Mouse (Mus musculus): ENCODE data around the gene Map3k14.

- TF ChIP-seq CTCF (IDR thresholded peaks at IDR 0.05; ENCODE audit: insufficient read depth, low read depth, low read length) = no peak
- no peak for TF ChIP-seq POLR2A (IDR thresholded peaks at IDR 0.05; ENCODE audit: insufficient read depth, low read depth, low read length)
These were observed 1.4 kb downstream of the Map3k14 start for GRCm38 (mm10) chr11:103265856-103266255.

All from olfactory bulb, adult 2 months (tissue).